Mouse (Mus musculus) cerebral cortex, adult 2 months (tissue): ENCODE measurements around the gene Ankrd17.

Source experiments
- WGBS: fragments of 180-500 bp; shearing (Covaris S2); methylation state at CpG from one replicate; pipeline ENCODE4 v1.1.7; 2018; 5-methylcytosine and 5-hydroxymethylcytosine counted together

Ankrd17 gene

DNA sequence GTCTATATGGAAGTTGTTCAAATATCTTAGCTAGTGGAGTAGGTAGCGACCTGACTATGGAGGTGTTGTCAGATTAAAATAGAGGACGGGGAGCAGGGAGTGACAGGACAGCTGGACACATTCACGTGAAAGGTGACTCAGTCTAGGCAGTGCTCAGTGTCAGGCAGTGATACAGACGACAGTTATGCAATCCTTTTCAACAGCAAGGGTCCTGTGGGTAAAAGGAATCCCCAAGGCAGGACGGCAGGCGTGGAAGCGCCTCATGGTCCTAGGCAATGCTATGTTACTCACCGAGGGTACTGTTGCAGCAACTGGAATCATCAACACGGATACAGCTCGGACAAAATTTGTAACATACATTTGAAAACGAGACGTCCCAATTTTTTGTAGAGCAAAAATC lies 149.2 kb downstream of the Ankrd17 start:
- 84% methylated on average over 12 of the region's 12 CpGs for WGBS

- WGBS: 97% methylated on average over 12 of the region's 12 CpGs
These were observed 153.0 kb downstream of the Ankrd17 start for GRCm38 (mm10) chr5:90213356-90213755.

DNA sequence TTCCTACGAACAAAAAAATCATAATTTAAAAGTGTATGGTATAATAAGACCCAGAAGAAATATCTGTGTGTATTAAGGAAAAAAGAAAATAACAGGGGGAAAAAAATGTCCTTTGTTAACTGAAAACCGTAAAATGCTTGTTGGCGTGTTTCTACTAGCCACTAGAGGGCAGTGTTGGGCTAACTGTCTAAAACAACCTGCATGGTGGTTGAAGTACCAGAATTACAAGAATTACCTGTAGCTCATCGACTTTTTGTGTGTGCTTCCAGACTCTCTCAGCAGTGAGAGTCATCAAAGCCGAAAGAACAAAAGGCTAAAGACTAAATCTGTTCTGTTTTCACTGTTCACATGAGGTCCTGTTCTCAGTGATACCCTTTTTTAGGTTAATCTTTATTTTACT lies 163.2 kb downstream of the Ankrd17 start:
- WGBS: 16% methylated on average over 5 of the region's 5 CpGs

- WGBS: 84% methylated on average over 9 of the region's 9 CpGs
These were observed 163.8 kb downstream of the Ankrd17 start for GRCm38 (mm10) chr5:90202447-90203117.

DNA sequence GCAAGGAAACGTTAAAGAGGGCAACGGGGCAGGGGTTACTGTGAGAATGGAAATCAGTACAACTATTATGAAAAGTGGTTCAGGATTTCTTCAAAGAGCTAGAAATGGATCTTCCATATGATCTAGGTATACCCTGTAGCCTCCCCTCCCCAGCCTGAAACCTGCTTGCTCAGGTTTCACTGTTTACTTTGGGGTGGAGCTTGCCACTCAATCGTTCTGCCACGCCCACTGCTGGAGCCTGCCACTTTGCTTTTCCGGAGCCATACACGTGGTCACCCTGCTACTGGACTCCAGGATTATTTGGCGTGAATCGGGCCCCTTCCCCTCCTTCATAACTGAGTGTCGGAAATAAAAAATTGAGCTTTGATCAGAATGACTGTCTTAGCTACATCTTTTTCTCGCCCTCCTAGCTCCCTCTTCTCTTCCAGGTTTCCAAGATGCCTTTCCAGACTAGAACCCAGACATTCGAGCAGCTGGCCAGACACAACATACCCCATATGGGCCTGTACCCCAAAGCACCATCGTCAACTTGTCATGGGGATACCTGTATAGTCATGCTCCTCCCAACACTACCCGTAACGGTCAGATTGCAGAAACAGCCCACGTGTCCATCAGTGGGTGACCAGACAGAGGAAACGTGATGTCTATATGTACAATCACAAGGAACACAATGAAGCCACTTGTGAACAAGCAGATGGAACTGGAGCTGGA lies 166.3 kb downstream of the Ankrd17 start:
- 67% methylated on average over 16 of the region's 16 CpGs for WGBS

- 20% methylated on average over 6 of the region's 6 CpGs for WGBS
These were observed 171.5 kb downstream of the Ankrd17 start for GRCm38 (mm10) chr5:90194831-90195230.

DNA sequence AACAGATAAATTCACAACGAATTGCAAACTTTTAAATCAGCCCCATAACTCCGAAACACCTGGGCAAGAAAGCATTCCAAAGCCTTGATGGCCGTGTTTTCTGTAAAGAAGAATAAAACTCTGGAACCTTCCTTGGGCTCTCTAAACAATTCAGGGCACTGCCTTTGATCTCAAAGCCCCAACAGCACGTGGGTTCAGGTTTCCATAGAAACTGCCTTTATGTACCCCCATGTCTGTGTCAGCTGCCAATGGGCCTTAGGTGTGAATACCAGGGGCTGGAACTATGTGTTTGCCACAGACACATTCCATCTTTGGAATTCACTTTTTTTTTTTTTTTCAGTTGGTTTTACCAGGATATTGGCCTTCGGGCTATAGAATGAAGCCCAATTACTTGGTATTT lies 183.6 kb downstream of the Ankrd17 start:
- WGBS: 70% methylated on average over 5 of the region's 5 CpGs

GRCm38 (mm10) chr5:90179094-90179493 lies 187.3 kb downstream of the Ankrd17 start:
- 72% methylated on average over 5 of the region's 5 CpGs for WGBS

- WGBS: 97% methylated on average over 1 of the region's 1 CpGs
These were observed 188.3 kb downstream of the Ankrd17 start for GRCm38 (mm10) chr5:90178116-90178515.
